Mouse (Mus musculus) adipocyte (in vitro differentiated cells): ENCODE data around the gene Ubl4a.
A peak's percentile ranks its signal among the peaks of the same experiment; 100 is the strongest.
"Not testable (repeated sequence)": the region's sequence is repeated elsewhere in the genome, so short reads cannot be mapped to it uniquely, and the experiment has no call there.

Experiments
- DNase-seq: peaks from one replicate; pipeline ENCODE4 v3.0.0-alpha.2; 2016; ENCODE audit warnings: low spot score

Gene Ubl4a

DNA sequence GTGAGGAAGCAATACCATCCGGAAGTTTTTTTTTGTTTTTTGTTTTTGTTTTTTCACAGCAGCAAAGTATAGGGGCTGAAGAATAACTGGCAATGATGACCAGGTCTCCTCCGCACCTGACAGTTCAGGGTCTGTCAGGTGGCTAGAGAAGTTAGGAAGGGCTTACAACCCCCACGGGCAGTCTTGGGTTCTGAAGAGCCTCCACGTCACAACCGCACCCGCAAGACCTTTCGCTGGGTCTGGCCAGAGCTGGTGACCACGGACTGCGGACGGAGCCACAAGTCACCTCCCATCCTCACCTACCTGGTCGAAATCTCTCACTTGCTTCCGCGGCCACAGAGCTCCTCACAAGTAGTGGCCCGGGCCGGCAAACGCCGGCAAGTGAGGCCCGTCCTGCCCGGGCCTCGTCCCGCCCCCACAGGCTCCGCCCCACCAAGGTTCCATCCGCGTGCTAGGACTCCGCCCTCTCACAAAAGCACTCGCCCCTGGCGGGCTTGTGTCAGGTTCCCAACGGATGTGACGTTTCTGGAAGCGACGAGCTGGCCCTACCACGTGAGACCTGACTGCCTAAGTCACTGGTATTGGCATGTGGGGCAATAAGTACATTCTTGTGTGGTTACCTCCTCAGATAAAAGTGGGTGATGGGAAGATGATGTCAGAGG, at the start of gene Ubl4a, which contains the start of gene Slc10a3:
TSS of gene Ubl4a (minus strand) at position 331 of the 662 bp plus-strand sequence.
TSS of gene Slc10a3 (minus strand) at position 462 of the 662 bp plus-strand sequence.
- peak; percentile 94 for DNase-seq

DNA sequence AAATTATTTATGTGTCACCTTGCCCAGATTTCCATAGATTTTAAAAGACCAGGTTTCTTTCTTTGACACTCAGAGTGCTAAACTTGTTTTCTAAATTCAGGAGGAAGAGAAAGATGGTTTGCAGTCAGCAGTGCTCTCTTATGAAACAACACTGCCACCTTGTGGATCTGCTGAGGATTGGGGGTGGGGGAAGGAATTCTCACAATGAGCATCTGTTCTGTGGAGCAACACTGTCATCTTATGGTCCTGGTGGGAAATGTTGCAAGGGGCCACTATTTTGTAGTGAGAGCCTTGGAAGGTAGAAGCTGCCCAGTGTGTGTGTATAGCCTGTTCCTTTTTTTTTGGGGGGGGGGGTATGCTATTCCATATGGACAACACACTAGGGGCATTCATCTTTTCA, 40.4 kb upstream of the Ubl4a start:
- peak; percentile 78 for DNase-seq

DNA sequence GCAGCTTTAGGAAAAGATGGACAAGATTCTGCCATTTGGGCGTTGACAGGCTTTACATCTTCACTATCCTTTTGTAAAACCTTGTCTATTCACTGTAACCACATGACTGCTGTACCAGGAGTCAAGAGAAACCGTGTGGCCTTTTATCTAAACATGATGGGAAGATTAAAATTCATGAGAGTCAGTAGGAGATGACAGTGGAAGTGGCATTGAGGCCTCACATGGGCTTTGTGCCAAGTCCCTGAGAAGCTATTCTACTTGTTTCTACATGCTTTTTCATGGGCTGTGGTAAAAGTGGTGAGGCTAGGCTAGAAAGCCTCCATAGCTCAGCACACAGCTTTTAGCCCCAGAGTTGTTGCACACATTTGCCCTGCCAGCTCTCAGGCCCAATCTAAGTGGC, 35.3 kb upstream of the Ubl4a start:
- DNase-seq = no peak

DNA sequence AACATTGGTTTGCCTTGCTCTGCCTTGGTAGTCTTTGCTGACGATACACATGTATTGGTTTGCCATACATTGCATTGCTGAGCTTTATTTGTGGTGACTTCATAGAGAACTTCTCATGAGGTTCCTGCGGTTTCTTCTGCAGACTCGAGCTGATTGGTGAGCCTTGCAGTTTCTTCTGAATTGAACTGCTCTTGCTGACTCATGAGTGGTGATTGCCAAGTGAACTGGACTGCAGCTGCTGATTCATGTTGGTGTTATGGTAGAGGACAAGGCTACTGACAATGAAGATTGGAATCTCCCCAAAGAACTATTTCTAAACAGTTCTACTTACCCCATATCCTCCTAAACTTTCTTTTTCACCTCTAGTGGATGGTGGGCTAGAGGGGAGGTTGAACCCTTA, 27.1 kb upstream of the Ubl4a start:
- DNase-seq = peak; percentile 39

DNA sequence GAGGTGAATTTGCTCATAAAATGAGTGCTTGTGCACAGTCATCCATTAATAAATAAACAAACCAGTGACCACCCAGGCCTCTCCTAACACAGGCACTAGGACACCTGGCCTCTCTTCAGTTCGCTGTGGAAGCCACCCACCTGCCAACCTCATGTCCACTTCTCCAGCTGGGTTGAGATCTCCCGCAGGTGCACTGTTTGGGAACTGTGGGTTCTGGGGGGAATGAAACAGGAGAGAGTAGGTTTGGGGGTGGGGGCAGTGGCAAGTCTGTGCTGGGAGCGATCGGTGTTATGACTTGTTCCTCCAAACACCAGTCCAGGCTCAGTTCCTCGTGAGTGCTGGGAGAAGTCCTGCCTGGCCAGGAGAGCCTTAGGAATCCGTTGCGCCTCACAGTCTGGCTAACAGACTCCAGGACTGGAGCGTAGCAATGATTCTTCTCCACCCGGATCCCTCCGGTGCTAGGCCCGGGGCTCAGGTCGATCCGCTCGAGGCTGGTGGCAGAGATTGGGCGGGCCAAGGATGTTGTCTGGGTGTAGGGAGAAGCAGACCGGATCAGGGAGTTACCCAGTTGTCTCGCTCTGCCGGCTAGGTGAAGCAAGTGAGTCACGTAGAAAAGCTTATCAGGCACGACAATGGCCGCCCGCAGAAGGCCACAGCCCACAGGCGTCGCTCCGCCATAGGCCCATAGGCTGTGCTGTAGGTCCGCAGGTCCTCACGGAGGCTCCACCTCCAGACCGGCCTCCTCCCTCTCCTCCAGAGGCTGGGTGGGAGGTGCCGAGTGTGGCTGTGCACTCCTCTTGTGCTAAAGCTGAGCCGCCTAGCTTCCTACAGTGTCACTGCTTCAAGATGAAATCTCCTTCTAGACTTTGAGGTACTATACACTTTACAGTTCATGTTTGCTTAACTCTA, 19.8 kb upstream of the Ubl4a start, which contains the start of the genes Fam3a and Ikbkg:
TSS of gene Fam3a (minus strand) at position 738 of the 909 bp plus-strand sequence.
TSS of gene Ikbkg (plus strand) at position 756 of the 909 bp plus-strand sequence.
- peak; percentile 87 for DNase-seq

DNA sequence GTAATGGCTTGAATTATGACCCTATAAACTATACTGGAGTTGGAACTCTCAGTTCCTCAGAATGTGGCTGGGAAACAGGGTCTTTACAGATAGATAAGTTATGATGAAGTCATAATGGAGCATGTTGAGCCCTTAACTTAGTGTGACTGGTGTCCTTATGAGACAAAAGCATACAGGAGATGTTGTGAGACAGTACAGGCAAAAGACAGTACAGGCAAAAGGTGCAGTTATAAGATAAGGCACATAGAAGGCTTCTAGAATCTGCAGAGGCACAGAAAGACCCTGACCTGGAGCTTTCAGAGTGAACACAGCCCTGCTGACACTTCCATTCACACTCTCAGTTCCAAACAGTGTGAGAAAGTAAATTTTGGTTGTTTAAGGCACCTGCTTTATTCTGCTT, 15.1 kb upstream of the Ubl4a start:
- no peak for DNase-seq

DNA sequence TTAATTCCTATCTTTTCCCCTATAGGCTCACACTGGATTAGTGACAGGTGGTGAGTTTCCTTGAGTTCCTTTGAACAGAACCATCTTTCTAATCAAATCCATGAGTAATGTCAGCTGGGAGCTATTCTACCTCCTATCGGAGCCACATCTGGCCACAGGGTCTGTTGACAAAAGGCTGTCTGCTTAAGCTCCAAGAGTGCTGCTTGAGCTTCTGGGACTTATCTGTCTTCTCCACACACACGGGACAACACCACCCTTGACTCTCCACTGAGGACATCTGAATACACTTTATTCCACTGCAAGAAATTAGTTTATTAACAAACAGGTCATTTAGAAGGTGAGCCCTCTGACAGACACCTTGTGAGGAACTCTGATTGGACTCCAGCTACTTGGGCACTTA, 11.4 kb upstream of the Ubl4a start:
- no peak for DNase-seq

DNA sequence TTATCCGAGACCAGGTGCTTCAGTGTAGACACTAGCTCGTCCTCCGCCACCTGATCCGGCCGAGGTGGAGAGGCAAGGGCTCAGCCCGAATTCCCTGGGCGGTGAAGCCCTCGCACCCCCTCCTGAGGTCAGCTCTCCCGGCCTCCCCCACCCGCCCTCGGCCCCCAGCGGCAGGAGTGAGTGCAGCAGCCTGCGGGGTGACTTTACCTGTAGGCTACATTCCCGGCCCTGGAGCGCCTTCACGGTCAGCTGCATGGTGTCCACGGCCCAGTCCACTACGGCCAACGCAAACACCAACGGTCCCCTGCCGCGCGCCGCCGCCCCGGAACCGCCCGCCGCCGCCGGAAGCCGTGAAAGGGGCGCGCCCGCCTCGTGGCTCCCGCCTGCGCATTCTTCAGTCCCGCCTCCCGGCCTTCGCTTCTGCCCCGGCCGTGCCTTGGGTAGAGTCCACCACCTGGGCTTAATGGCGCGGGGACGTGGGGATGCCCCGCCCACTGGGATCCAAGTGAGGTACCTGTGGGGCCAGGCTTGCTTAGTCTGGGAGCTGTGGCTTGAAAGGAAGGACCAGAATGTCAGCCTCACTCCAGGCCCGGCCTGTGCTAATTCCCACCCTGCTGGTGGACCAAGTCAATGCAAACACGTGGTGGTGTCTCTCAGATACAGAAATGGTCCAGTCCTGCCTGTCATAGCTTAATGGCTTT, 4.7 kb downstream of the Ubl4a start:
- DNase-seq = peak; percentile 51

DNA sequence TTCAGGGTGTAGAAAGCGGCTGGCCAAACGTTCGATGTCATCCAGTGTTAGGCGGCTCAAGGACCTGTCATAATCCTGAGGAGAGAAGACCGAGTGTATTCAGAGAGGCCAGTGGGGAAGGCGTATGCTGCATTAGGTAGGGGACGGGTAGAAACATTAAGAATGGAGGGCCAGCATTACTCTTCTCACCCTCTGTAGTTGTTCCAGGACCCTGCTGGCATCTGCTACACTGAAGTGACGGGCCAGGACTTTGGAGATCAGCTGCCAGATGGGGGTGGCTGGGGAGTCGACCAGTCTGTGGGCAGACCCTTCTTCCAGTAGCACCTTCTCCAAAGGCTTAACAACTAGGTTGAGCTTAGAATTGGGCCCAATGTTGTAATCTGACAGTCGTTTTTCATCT, 5.5 kb downstream of the Ubl4a start:
- no peak for DNase-seq

DNA sequence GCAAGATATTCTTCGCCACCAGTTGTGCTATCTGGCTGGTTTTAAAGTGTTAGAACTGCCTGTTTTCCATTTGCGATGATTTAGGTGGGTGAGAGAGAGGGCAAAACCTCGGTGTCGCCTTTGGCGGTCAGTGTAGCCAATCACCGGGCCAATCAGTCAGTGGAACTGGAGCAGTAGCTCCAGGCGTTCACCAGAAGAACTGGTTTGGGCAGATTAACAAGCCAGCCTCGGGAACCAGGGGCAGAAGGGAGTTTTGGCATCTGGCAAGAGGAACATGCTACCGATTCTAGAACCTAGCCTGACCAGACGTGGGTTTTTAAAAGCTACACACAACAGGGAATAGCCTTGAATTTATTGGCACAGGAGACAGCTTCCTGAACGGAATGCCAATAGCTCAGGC, 13.8 kb downstream of the Ubl4a start:
- DNase-seq = no peak

DNA sequence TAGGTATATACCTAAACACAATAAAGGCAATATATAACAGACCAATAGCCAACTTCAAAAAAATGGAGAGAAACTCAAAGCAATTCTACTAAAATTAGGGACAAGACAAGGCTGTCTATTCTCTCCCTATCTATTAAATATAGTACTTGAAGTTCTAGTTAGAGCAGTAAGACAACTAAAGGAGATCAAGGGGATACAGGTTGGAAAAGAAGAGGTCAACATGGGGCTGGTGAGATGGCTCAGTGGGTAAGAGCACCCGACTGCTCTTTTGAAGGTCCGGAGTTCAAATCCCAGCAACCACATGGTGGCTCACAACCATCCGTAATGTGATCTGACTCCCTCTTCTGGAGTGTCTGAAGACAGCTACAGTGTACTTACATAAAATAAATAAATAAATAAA, 15.9 kb downstream of the Ubl4a start:
- DNase-seq = not testable (repeated sequence)

DNA sequence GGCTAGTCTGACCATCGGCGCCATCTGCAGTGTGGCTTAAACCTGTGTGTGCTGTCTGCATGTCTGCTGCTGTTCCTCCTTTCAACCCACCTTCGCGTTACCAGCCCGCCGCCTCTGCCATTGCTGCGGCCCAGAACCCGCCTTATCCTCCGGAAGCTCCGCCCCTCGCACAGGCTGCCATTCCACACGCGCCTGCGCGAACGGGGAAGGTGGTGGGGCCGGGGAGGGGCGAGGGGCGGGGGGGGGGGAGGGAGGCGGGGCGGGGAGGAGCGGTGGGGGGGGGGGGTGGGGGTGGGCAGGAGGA, 19.6 kb downstream of the Ubl4a start, which contains the start of gene Lage3:
TSS of gene Lage3 (minus strand) at position 152 of the 304 bp plus-strand sequence.
- DNase-seq = peak; percentile 85

DNA sequence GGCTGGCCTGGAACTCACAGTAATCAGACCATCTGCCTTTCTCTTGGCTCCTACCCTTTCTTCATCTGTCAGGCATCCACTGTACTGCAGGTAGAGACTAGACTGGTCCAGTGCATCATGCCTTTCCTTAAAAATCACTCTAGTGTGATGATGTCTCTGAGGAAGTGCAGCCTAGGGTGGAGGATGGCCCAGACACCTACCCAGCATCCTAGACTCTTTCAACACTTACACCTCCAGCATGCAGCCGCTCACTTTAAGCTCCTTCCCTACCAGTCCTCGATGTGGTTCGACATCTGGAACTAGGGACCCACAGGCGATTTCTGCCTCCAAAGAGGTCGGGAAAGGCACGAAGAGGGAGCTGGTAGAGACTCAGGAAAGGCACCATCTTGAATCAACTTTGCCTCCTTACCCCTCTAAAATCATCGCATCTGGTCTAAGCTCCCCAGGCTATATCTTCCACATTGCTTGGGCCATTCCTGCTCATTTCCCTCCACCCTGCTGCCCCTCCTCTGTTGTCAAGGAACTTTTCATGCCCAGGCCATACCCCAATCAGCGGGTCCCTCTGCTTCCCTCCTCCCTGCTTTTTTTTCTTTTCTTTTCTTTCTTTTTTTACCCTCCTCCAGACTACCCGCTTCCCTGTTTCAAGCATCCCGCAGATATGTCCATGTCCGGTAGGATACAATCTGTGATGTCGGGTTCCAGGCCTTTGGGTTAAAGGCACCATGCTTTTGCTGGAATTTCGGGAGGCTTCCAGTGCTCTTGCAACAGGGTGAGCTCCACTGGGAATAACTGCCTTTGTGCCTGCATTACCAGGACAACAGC, 20.2 kb downstream of the Ubl4a start:
- no peak for DNase-seq

DNA sequence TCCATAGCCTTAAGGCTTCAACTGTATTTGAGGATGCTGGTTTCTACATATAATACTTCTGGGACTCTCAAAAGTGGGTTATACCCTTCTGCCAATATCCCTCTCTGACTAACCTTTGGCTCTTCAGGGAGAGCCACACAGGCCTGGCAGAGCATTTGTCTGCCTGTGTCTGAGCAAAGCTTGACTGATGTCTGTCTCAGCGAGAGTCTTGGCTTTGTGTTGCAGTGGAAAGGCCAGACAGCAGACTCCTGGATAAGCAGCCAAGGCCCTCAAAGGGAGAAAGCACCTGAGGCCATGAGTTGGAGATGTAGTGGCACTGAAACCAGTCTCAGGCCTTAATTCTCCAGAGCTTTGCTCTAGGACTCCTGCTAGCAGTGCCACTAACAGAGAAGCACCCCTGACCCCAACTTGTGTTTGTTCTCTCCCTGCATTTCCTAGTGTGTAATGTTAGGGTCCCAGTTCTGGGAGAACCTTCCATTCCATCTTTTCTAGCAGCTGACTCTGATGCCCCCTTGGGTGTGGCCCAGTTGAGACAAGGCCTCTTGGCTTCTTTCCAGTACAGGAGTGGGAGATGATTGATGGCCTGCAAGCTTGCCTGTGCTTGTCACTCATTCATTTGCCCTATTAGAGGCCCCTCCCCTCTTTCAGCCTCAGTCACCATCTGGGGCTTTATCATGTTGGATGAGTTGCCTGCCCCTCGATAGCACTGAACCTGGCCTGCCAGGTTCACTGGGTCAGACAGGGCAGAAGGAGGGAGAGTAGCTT, 42.7 kb downstream of the Ubl4a start:
- DNase-seq = peak; percentile 20

DNA sequence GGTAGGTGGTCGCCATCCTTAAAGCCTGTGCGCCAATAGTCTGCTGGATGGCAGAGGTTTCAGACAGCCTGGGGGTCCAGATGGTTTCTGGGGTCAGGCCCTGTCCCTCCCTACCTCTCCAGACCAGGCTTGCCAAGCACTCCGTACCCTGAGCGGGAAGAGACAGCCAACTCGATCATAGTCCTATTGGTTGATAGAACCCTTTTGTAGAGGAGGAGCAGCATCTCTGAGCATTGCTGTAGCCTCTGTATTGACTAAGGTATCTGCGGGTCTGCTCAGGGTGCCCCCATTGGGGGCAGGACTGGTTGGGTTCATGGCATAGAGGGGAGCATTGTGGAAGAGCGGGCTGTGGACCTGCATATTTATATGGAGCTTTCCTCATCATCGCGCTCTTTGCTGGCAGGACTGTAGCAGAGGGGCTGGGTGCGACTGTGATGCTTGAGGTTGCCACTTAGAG, 43.8 kb downstream of the Ubl4a start:
- no peak for DNase-seq

DNA sequence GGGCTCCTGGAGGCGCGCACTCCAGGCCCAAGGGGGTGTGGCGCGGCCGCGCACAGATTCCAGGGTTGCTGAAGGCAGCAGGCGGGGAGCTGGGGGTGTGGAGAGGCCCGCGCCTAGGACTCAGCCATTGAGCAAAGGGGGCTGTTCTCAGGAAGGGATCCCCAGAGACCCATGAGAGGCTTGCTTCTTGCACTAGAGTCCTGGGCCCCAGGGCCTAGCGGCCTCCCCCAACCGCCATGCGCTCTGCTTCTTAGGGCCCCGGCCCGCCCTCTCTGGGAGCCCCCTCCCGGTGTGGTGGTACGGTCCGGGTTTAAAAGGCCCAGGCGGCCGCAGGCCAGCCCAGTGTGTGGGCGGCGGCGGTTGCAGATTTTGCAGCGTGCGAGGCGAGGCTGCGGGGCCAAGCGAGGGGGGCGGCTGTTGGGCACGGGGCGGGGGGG, 44.3 kb downstream of the Ubl4a start, which contains the start of gene Plxna3:
TSS of gene Plxna3 (plus strand) at position 342 of the 437 bp plus-strand sequence.
- DNase-seq = peak; percentile 70
